Mouse (Mus musculus) kidney, postnatal 10 days (tissue): Measurements from ENCODE around the gene Ubxn10.
A peak's percentile ranks its signal among the peaks of the same experiment; 100 is the strongest.

Experiments used
- DNase-seq: peaks from one replicate; pipeline ENCODE4 v3.0.0; 2021; ENCODE audit warnings: mixed read lengths

Ubxn10 gene

GRCm38 (mm10) chr4:138729018-138729703 is 7.8 kb downstream of the Ubxn10 start:
- DNase-seq: peak; percentile 81

- peak; percentile 75 for DNase-seq
Measured at GRCm38 (mm10) chr4:138725751-138726150, 11.2 kb downstream of the Ubxn10 start.

DNA sequence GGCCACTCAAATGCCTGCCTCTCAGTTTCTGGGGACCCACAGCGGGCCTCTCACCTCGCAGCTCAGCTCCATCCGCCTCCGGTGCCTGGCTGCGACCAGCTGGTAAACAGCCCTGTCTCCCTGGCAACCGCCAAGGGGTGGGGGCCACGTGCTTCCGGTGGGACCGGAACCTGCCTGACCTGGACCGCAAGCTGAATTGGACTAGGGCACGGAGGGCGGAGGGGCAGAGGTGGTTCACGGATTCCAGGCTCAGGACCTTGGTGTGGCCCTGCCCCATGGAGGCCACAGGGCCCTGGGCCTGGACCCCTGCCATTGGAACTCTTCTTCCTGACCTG is 11.9 kb downstream of the Ubxn10 start:
- DNase-seq: peak; percentile 91

- DNase-seq: no peak
Measured at GRCm38 (mm10) chr4:138724354-138725126, 12.4 kb downstream of the Ubxn10 start, which contains the start of gene Pla2g2c. Gene Pla2g2c (plus strand): TSS chr4:138724792.

GRCm38 (mm10) chr4:138723493-138724281 is 13.3 kb downstream of the Ubxn10 start:
- peak; percentile 50 for DNase-seq

DNA sequence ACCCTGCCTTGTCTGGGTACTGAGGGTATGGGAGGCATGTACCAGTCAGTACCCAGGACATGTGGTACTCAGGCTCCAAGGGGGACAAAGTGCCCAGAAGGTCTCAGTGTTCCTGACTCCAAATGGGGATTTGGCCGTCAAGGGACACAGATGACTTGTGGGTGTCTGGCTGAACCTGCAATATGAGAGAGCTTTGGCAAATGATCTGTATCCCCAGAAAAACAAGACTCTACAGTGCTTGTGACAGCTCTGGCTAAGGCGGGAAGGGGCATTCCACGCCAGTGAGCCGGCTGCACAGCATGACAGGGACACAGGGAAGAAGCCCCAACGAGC is 17.7 kb downstream of the Ubxn10 start:
- DNase-seq: no peak

DNA sequence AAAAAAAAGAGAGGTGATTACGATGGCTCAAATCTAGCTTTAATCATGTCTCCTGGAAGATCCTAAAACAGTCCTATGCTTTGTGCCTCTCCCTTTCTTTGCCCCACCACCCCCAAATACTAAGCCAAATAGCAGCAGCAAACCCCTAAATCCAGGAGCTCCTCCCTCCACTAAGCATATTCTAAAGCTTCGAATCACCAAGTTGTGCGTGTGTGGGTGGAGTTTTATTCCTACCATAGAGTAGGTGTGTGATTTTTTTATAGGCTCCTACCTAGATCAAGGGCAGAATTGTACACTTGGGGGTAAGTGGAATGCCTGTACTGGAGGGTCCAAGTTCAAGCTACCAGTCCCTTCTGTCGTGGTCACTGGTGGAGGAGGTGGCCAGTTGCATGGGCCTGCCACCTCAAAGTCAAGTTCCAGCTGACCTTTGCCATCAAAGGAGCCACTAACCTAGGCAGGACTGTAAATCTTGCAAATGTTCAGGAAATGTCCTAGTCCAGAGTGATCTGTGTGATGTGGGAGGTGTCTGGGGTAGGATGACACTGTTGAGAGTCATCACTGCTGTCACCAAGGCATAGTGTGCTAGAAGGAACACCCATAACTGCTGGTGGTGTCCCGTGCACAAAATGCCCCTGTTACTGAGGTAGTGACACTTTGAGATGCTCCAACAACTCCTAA is 18.2 kb downstream of the Ubxn10 start:
- no peak for DNase-seq

- no peak for DNase-seq
Measured at GRCm38 (mm10) chr4:138716697-138717096, 20.3 kb downstream of the Ubxn10 start.

GRCm38 (mm10) chr4:138714186-138714585 is 22.8 kb downstream of the Ubxn10 start:
- DNase-seq: no peak

- no peak for DNase-seq
Measured at GRCm38 (mm10) chr4:138712621-138713020, 24.3 kb downstream of the Ubxn10 start.

GRCm38 (mm10) chr4:138712096-138712495 is 24.9 kb downstream of the Ubxn10 start:
- DNase-seq: peak; percentile 15

DNA sequence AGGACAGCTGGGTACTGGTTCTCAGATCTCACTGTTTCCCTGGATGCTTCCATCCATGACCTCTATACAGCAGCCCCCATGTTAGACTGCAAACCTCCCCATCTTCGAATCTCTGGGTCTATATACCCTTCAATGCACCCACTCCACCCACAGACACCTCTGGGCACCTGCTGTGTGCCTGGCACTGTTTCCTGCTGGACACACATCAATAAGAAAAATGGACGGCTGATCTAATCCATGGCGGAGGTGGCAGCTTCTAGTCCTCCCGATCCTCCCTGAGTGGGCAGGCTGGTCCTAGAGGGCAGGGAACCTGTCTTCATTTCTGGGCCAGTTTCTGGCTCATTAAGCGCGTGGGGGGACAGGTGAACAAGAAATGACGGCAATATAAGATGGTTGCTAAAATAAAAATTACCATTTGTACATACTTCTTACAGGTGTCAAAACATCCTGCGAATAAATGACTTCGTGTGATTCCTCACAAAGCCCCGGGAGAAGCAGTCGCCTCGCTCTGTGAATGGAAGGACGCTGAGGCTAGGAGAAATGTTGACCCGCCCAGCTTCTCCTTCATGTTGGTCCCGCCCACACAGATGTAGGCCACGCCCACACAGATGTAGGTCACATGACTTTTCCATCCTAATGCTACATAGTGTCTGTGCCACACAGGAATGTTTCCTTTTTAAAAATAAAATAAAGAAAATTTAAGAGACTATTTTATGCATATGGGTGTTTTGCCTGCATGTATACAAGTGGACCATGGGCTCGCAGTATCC is 25.7 kb downstream of the Ubxn10 start:
- DNase-seq: peak; percentile 18

DNA sequence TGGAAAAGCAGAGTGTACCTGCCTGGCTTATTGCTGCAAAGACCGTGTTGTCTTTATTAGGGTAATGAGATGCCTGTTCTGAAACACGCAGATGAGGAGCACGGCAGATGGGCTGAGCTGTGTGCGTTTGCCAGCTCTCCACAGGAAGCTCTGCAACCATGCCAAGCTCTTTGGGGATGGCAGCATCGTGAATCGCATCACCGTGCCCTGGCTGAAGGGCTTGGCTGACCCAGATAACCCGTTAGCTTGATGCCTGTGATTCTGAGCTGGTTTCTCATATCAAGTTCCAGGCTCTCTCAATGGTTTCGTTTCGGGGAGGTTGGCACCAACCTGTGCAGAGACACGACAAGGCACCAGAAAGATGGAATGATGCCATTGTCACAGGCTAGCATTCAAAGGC is 26.3 kb downstream of the Ubxn10 start:
- DNase-seq: no peak

DNA sequence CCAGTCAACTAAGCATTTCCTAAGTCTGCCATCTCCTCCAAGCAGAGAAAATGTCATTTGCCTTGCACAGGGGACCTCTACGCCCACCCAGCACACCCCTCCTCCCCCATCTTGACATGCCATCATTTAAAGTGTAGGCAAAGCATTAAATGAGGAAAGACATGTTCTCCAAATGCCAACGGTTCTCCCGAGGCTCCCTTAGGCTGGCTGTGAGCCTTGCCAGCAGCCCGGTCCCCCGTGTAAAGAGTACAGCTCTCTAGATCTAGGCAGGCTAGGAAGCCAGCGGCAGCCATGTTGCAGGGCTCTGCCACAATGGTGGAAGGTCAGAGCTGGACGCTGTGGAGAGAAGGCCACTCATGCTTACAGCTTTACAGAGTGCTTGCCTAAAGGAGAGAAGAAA is 27.0 kb downstream of the Ubxn10 start:
- no peak for DNase-seq

GRCm38 (mm10) chr4:138709246-138709645 is 27.7 kb downstream of the Ubxn10 start:
- no peak for DNase-seq

- peak; percentile 87 for DNase-seq
Measured at GRCm38 (mm10) chr4:138708636-138709035, 28.3 kb downstream of the Ubxn10 start.

DNA sequence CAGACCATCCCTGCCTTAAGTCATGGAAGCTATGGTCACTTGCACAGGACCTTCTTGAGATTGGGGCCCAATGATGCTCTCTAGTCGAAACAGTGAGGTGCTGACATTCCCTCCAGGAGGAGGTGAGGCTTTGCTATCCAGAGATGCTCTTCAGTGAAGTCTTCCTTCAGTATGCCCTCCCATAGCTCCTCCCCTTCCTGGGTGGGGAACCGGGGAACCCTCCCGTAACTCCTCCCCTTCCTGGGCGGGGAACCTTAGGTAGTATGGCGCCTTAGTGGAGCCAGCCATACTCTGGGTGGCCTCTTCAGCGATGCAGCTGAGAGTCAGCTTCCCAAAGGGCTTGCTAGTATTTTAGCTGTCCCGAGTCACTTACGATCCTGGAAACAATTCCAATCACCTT is 30.3 kb downstream of the Ubxn10 start:
- no peak for DNase-seq

- DNase-seq: no peak
Measured at GRCm38 (mm10) chr4:138704169-138704568, 32.8 kb downstream of the Ubxn10 start.

GRCm38 (mm10) chr4:138703591-138703990 is 33.4 kb downstream of the Ubxn10 start:
- no peak for DNase-seq

DNA sequence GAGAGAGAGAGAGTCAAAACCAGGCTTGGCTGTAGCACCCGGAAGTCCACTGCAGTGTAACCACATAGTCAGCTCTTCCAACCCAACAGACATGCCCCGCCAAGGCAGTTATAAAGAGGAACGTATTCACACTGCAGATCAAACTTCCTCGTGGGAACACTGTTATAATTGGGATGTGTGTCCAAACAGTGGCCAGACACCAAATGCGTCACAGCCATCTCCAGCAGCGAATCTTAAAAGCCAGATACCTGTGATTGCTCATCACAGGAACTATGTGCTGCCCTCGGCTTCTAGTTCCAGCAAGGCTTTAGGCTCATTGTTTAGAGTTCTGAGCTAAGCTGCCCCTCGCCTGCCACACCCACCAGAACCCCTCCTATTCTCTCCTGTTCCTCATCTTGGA is 34.4 kb downstream of the Ubxn10 start:
- DNase-seq: no peak

DNA sequence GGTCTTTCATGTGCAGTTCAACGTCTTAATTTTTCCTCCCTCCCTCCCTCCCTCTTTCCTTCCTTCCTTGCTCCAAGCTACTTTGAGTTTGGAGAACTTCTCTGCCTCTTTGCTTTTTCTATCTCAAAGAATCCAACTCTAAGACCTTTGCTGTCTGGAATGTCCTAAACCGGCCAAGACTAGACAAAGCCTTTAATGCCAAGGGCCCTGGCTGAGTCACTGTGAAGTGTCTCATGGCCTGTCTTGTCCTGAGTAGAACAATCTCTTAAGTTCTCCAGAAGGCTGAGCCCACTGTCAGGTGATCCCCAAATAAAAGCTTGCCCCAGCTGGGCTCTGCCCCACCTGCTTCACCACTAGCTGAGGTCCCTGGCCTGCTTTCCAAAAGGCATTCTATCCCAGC is 34.9 kb downstream of the Ubxn10 start:
- DNase-seq: no peak

DNA sequence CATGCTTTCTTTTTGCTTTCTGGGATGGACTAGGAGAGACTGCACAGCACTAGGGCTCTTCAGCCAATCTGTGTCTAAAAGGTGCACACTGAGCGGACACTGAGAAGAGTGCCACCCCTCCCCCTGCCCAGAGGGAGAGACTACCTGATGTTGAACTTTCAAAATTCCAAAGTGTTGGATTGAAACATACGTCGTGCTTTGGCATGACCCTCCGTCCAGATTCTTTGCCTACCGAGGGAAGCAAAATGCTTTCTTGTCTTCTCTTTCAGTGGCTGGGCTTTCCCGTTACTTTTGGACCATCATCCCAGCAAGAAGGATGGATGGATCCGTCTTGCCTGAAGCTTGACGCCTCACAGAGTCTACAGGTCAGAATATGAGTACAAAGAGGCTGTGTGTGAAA is 35.9 kb downstream of the Ubxn10 start:
- DNase-seq: no peak
